Mouse (Mus musculus) cortical plate, adult 2 months (tissue): ENCODE measurements around the gene Slc3a1. TPM values are rescaled to one million over a fixed set of nuclear protein-coding genes. Genes with fewer than 3 reads are reported as not detected.

Experiments
- H3K27ac ChIP-seq: fragments of 200-500 bp; 2 replicates; pipeline ENCODE4 v1.5.1; 2012; ENCODE audit warnings: low read length, control low read depth, inconsistent platforms; ENCODE audit not compliant: insufficient read depth
- H3K4me1 ChIP-seq: fragments of 200-500 bp; 2 replicates; pipeline ENCODE4 v1.6.1; 2011; ENCODE audit warnings: low read length; ENCODE audit not compliant: control insufficient read depth, insufficient read depth
- H3K4me3 ChIP-seq: fragments of 200-500 bp; 2 replicates; pipeline ENCODE4 v1.5.1; 2011; ENCODE audit warnings: mild to moderate bottlenecking, low read length, control low read depth; ENCODE audit not compliant: insufficient read depth
- CTCF ChIP-seq: fragments of 200-500 bp; IDR thresholded peaks from 2 replicates; pipeline ENCODE4 v1.5.1; 2011; ENCODE audit warnings: mild to moderate bottlenecking, control low read depth, low read length; ENCODE audit not compliant: insufficient read depth; ENCODE audit errors: extremely low read depth
- POLR2A ChIP-seq: fragments of 200-500 bp; IDR thresholded peaks from 2 replicates; pipeline ENCODE4 v1.6.1; 2011; ENCODE audit warnings: mild to moderate bottlenecking, low read length, control low read depth; ENCODE audit not compliant: insufficient read depth; ENCODE audit errors: extremely low read depth
- polyA plus RNA-seq: library from polyadenylated mRNA; depleted of rRNA; stranded (reverse); fragments of >200 nt; gene quantifications from 2 replicates; pipeline ENCODE4 v1.2.3, GENCODE M21; 2012; rRNA removed

The Slc3a1 gene
- polyA plus RNA-seq, 1 experiment, result 0.10 TPM

DNA sequence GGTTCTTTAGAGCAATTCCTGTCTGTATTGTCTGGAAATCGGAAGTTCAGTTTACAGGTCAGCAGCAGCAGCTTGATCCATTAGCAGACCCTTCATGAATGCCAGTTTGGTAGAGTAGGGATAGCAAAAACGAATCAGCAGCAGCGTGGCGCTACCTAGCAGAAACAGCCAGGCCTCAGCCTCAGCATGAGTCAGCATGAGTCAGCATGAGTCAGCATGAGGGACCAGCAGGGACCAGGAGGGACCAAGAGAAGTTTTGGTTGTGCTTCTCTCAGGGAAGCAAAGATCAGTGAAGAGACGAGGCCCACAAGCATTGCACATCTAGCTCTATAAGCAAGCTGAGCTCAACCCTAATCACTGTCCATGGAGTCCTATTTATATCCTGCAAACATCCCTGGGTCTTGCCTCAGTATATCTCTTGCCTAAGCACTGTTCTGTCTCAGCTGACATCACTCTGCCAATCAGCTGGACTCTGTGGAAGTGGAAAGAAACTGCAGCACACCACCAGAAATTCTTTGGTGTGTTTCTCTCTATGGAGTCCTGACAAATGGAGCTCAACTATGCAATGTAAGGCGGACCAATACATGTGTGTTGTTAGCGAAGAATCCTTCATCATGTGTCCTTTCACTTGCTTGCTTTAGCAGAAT lies 70.6 kb downstream of the Slc3a1 start:
- Histone ChIP-seq H3K27ac (no peak overlapping the region), H3K4me3 (no peak overlapping the region), H3K4me1 (no peaks in the 10 kb centered on the region)
- TF ChIP-seq CTCF, result no peak
- TF ChIP-seq POLR2A, result no peak

DNA sequence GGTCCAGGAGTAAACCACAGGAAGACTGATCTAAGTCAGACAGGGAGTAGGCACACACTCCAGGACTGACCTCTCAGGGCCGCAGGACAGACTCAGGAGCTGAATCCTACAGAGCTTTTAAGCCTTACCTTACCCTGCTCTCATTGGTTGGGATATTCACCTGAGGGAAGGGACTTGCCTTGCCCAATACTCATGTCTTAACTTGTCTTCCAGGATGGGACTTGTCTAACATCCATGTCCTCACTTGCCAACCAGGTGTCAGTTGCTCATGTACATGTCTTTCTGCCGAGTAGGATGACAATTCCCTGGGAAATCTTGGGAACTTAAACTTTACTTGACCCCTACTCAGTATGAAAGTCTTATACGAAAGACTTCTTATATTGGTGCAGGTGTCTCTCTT lies 72.1 kb downstream of the Slc3a1 start:
- H3K27ac ChIP-seq, result no peak overlapping the region
- no peak for TF ChIP-seq POLR2A
- no peak for TF ChIP-seq CTCF

DNA sequence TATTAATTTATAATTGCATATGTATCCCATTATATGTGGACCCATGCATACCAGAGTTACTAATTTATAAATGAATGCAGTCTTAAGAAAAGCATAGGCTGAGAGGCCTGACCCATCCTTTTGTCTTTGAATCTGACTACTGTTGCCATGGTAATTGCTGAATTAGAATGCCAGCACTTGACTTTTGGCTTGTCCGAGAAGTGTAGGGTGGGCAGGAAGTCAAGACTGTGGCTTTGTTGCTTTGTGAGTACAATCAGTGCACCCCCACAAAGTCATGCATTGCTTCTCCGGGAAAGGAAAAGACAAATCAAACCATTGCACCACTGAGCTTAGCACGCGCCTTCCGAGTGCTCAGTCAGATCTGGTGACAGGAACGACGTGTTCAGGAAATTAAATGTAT lies 73.6 kb downstream of the Slc3a1 start:
- Histone ChIP-seq H3K27ac (no peak overlapping the region), H3K4me1 (no peaks in the 10 kb centered on the region), H3K4me3 (no peak overlapping the region)
- no peak for TF ChIP-seq CTCF

More for the DNA sequence above, 72.1 kb downstream of the Slc3a1 start:
- no peak overlapping the region for H3K4me3 ChIP-seq
- H3K4me1 ChIP-seq, result no peaks in the 10 kb centered on the region

DNA sequence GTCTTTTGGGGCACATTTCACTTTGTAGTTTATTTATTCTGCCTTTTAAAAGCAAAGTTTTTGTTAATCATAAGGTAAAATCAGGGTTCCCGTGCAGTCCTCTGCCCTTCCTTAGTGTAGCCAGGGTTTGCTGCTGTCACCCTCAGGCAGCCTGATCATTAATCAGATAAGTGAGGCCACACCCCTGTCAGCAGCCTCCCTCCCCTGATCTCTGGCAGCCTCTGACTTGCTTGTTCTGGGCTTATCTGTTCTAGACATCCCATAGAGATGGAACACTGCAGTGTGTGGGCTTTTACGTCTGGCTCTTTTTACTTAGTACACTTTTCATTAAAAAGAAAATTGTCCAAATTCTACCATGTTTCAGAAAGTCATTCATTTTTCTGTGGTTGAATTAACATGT lies 75.1 kb downstream of the Slc3a1 start:
- no peak overlapping the region for H3K27ac ChIP-seq
- no peaks in the 10 kb centered on the region for H3K4me1 ChIP-seq
- TF ChIP-seq CTCF (no peak), POLR2A (no peak)
- no peak overlapping the region for H3K4me3 ChIP-seq

DNA sequence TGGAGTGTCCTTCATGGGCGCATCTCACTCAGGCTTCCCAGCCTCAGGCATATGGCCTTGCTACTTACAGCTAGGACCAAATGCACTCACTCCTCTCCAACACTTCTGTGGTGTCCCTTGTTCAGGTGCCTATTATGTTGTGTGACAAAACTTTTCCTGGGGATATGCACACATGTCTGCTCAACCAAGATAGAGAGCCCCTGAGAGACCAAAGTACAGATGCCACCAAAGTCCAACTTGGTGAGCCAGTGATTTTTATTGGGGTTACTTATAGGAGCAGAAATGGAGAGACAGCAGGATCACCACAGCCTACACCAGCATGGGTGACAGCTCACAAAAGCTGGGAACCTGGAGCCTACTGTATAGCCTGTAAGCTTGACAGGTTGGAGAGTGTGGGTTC lies 82.5 kb downstream of the Slc3a1 start:
- H3K4me1 ChIP-seq, result no peaks in the 10 kb centered on the region
- no peak overlapping the region for H3K4me3 ChIP-seq
- TF ChIP-seq CTCF (no peak), POLR2A (no peak)
- no peak overlapping the region for H3K27ac ChIP-seq

DNA sequence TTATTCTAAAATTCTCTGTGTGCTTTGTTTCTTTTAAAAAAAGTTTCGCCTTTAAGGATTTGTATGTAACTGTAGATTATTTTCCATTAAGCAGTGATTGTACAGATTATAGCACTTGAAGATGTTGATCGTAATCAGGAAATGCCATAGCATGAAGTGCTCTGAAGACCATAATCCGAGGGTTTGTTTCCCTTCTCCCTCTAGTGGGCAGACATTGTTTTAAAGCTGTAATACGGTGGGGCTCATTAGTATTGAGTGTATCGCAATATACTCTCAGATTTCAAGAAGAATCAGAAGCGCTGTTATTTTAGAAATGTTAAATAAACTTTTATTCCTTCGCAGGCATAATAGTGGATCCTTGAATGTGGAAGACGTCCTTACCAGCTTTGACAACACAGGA lies 85.3 kb downstream of the Slc3a1 start:
- TF ChIP-seq POLR2A, result no peak
- no peak for TF ChIP-seq CTCF
- H3K27ac ChIP-seq, result no peak overlapping the region
- H3K4me1 ChIP-seq, result no peaks in the 10 kb centered on the region
- no peak overlapping the region for H3K4me3 ChIP-seq

Other genes starting within 250 kb of the Slc3a1 start
- 32.9 and 34.6 TPM in 2 replicates for gene Lrpprc, start 237.6 kb upstream of the Slc3a1 start, polyA plus RNA-seq
- gene Ppm1b, start 71.6 kb upstream of the Slc3a1 start, polyA plus RNA-seq, result 91.4 and 95.5 TPM in 2 replicates
- 259 and 262 TPM in 2 replicates for gene Prepl, start 61.9 kb downstream of the Slc3a1 start, polyA plus RNA-seq
- 6.8 and 7.0 TPM in 2 replicates for gene Camkmt, start 62.2 kb downstream of the Slc3a1 start, polyA plus RNA-seq